Mouse (Mus musculus) embryonic facial prominence, embryonic 10.5 days (tissue): ENCODE measurements at regions not wholly inside any gene's neighbourhood (a gene's known extent, or its start where the extent isn't known, plus 50 kb on each side); places are given as distances from the start of the nearest gene placed in this dataset.

ENCODE experiments used
- DNase-seq: peaks from one replicate; pipeline ENCODE4 v3.0.0-alpha.2; 2017; ENCODE audit warnings: low spot score
- H3K27ac ChIP-seq: fragments of 300-500 bp; sonication (generic); replicated peaks from 2 replicates; pipeline ENCODE4 v1.5.1; 2016; ENCODE audit warnings: mild to moderate bottlenecking
- H3K27me3 ChIP-seq: fragments of 300-500 bp; sonication (generic); replicated peaks from 2 replicates; pipeline ENCODE4 v1.6.1; 2016; ENCODE audit warnings: low read depth, mild to moderate bottlenecking; ENCODE audit not compliant: poor library complexity, severe bottlenecking
- H3K36me3 ChIP-seq: fragments of 300-500 bp; sonication (generic); replicated peaks from 2 replicates; pipeline ENCODE4 v1.6.1; 2016; ENCODE audit warnings: mild to moderate bottlenecking, moderate library complexity
- H3K4me1 ChIP-seq: fragments of 300-500 bp; sonication (generic); 2 replicates; pipeline ENCODE4 v1.6.1; 2016
- H3K4me3 ChIP-seq: fragments of 300-500 bp; sonication (generic); 2 replicates; pipeline ENCODE4 v1.5.1; 2016; ENCODE audit warnings: mild to moderate bottlenecking, moderate library complexity
- H3K9me3 ChIP-seq: fragments of 300-500 bp; sonication (generic); 2 replicates; pipeline ENCODE4 v1.6.1; 2016; ENCODE audit warnings: mild to moderate bottlenecking
- WGBS: fragments of 180-500 bp; shearing (Covaris S2); methylation state at CpG from one replicate; pipeline ENCODE4 v1.1.7; 2016; 5-methylcytosine and 5-hydroxymethylcytosine counted together

GRCm38 (mm10) chr8:36338628-36339027, 573.0 kb downstream of the Gm19410 start:
- H3K27me3 ChIP-seq, result no peaks in the 10 kb centered on the region
- H3K4me3 ChIP-seq, result no peak overlapping the region
- WGBS, result 97% methylated on average over 5 of the region's 5 CpGs

GRCm38 (mm10) chr8:36339449-36339848, 573.9 kb downstream of the Gm19410 start:
- DNase-seq, result no peak
- WGBS, result 92% methylated on average over 6 of the region's 6 CpGs
- Histone ChIP-seq H3K4me3 (no peak overlapping the region), H3K9me3 (no peaks in the 10 kb centered on the region), H3K27ac (no peak overlapping the region), H3K36me3 (no peaks in the 10 kb centered on the region), H3K27me3 (no peaks in the 10 kb centered on the region), H3K4me1 (no peaks in the 10 kb centered on the region)

More at GRCm38 (mm10) chr8:36338628-36339027, 573.0 kb downstream of the Gm19410 start:
- Histone ChIP-seq H3K27ac (no peak overlapping the region), H3K9me3 (no peaks in the 10 kb centered on the region), H3K36me3 (no peaks in the 10 kb centered on the region), H3K4me1 (no peaks in the 10 kb centered on the region)
- no peak for DNase-seq

- no peaks in the 10 kb centered on the region for H3K27me3 ChIP-seq
- H3K4me1 ChIP-seq, result no peaks in the 10 kb centered on the region
- no peak for DNase-seq
- H3K4me3 ChIP-seq, result no peak overlapping the region
- WGBS, result 83% methylated on average over 3 of the region's 3 CpGs
- no peaks in the 10 kb centered on the region for H3K36me3 ChIP-seq
- no peaks in the 10 kb centered on the region for H3K9me3 ChIP-seq
- no peak overlapping the region for H3K27ac ChIP-seq
Measured at GRCm38 (mm10) chr8:36340454-36340853, 574.9 kb downstream of the Gm19410 start.

- no peak for DNase-seq
- H3K4me1 ChIP-seq, result no peaks in the 10 kb centered on the region
- 74% methylated on average over 4 of the region's 4 CpGs for WGBS
Measured at GRCm38 (mm10) chr8:36341965-36342364, 576.4 kb downstream of the Gm19410 start.

GRCm38 (mm10) chr8:36342650-36343049, 577.1 kb downstream of the Gm19410 start:
- H3K4me3 ChIP-seq, result no peak overlapping the region
- H3K27me3 ChIP-seq, result no peaks in the 10 kb centered on the region
- no peaks in the 10 kb centered on the region for H3K9me3 ChIP-seq
- 94% methylated on average over 5 of the region's 5 CpGs for WGBS
- no peaks in the 10 kb centered on the region for H3K36me3 ChIP-seq
- H3K27ac ChIP-seq, result no peak overlapping the region
- H3K4me1 ChIP-seq, result no peaks in the 10 kb centered on the region
- DNase-seq, result no peak

More at GRCm38 (mm10) chr8:36341965-36342364, 576.4 kb downstream of the Gm19410 start:
- no peaks in the 10 kb centered on the region for H3K36me3 ChIP-seq
- no peak overlapping the region for H3K4me3 ChIP-seq
- no peak overlapping the region for H3K27ac ChIP-seq
- H3K27me3 ChIP-seq, result no peaks in the 10 kb centered on the region
- no peaks in the 10 kb centered on the region for H3K9me3 ChIP-seq

GRCm38 (mm10) chr8:36346682-36347324, 581.2 kb downstream of the Gm19410 start:
- DNase-seq, result peak; percentile 81
- no peak overlapping the region for H3K4me3 ChIP-seq
- no peaks in the 10 kb centered on the region for H3K27me3 ChIP-seq
- H3K9me3 ChIP-seq, result no peaks in the 10 kb centered on the region
- H3K27ac ChIP-seq, result no peak overlapping the region
- no peaks in the 10 kb centered on the region for H3K4me1 ChIP-seq
- H3K36me3 ChIP-seq, result no peaks in the 10 kb centered on the region
- 51% methylated on average over 7 of the region's 7 CpGs for WGBS

- Histone ChIP-seq H3K9me3 (no peaks in the 10 kb centered on the region), H3K27ac (no peak overlapping the region), H3K4me1 (no peaks in the 10 kb centered on the region), H3K36me3 (no peaks in the 10 kb centered on the region), H3K27me3 (no peaks in the 10 kb centered on the region), H3K4me3 (no peak overlapping the region)
- DNase-seq, result no peak
- 98% methylated on average over 1 of the region's 1 CpGs for WGBS
Measured at GRCm38 (mm10) chr8:36348067-36348466, 582.5 kb downstream of the Gm19410 start.

- no peaks in the 10 kb centered on the region for H3K27me3 ChIP-seq
- no peaks in the 10 kb centered on the region for H3K9me3 ChIP-seq
- no peaks in the 10 kb centered on the region for H3K36me3 ChIP-seq
- H3K27ac ChIP-seq, result peak overlapping the region; percentile 20
- H3K4me3 ChIP-seq, result no peak overlapping the region
- 14% methylated on average over 3 of the region's 3 CpGs for WGBS
- peak; percentile 59 for DNase-seq
- H3K4me1 ChIP-seq, result peaks cover 8% of the 10 kb centered on the region; the same call in 1 of the 2 replicates
Measured at GRCm38 (mm10) chr8:36354926-36355325, 589.3 kb downstream of the Gm19410 start.

GRCm38 (mm10) chr8:36358998-36359397, 593.4 kb downstream of the Gm19410 start:
- peaks cover 8% of the 10 kb centered on the region; the same call in 1 of the 2 replicates for H3K4me1 ChIP-seq
- no peaks in the 10 kb centered on the region for H3K9me3 ChIP-seq
- 84% methylated on average over 2 of the region's 2 CpGs for WGBS
- H3K36me3 ChIP-seq, result no peaks in the 10 kb centered on the region
- H3K4me3 ChIP-seq, result no peak overlapping the region
- H3K27ac ChIP-seq, result no peak overlapping the region
- H3K27me3 ChIP-seq, result no peaks in the 10 kb centered on the region
- no peak for DNase-seq

- Histone ChIP-seq H3K9me3 (no peaks in the 10 kb centered on the region), H3K27ac (no peak overlapping the region), H3K36me3 (no peaks in the 10 kb centered on the region), H3K27me3 (no peaks in the 10 kb centered on the region), H3K4me3 (no peak overlapping the region), H3K4me1 (no peaks in the 10 kb centered on the region)
- WGBS, result 26% methylated on average over 2 of the region's 2 CpGs
- DNase-seq, result peak; percentile 59
Measured at GRCm38 (mm10) chr8:36361255-36361654, 595.7 kb downstream of the Gm19410 start.

GRCm38 (mm10) chr8:36361818-36362217, 596.2 kb downstream of the Gm19410 start:
- Histone ChIP-seq H3K4me1 (no peaks in the 10 kb centered on the region), H3K4me3 (no peak overlapping the region), H3K36me3 (no peaks in the 10 kb centered on the region), H3K9me3 (no peaks in the 10 kb centered on the region), H3K27me3 (no peaks in the 10 kb centered on the region), H3K27ac (no peak overlapping the region)
- DNase-seq, result no peak
- 67% methylated on average over 8 of the region's 8 CpGs for WGBS

GRCm38 (mm10) chr8:36363291-36363690, 597.7 kb downstream of the Gm19410 start:
- H3K4me1 ChIP-seq, result no peaks in the 10 kb centered on the region
- no peaks in the 10 kb centered on the region for H3K27me3 ChIP-seq
- H3K27ac ChIP-seq, result no peak overlapping the region
- no peaks in the 10 kb centered on the region for H3K36me3 ChIP-seq
- WGBS, result 86% methylated on average over 9 of the region's 9 CpGs
- DNase-seq, result no peak
- H3K9me3 ChIP-seq, result no peaks in the 10 kb centered on the region
- no peak overlapping the region for H3K4me3 ChIP-seq

GRCm38 (mm10) chr8:36364567-36365231, 599.1 kb downstream of the Gm19410 start:
- Histone ChIP-seq H3K9me3 (no peaks in the 10 kb centered on the region), H3K27me3 (no peaks in the 10 kb centered on the region), H3K4me3 (no peak overlapping the region), H3K36me3 (no peaks in the 10 kb centered on the region), H3K27ac (no peak overlapping the region), H3K4me1 (no peaks in the 10 kb centered on the region)
- 83% methylated on average over 6 of the region's 6 CpGs for WGBS
- DNase-seq, result no peak
